Mouse (Mus musculus) 3134 (cell line): ENCODE data around the gene Gm3298.
"Not testable (repeated sequence)": the region's sequence is repeated elsewhere in the genome, so short reads cannot be mapped to it uniquely, and the experiment has no call there.

Experiments
- DNase-seq: peaks from one replicate; pipeline ENCODE4 v3.0.0-alpha.2; 2011; ENCODE audit warnings: low spot score; ENCODE audit not compliant: insufficient read length; ENCODE audit errors: extremely low read depth

Gm3298 gene

GRCm38 (mm10) chr14:5015591-5015990, at the start of gene Gm3298:
Gm3298 (plus strand) TSS chr14:5015891.
- not testable (repeated sequence) for DNase-seq

GRCm38 (mm10) chr14:4983635-4984034, 32.1 kb upstream of the Gm3298 start, which contains the start of gene Gm8297:
Gm8297 (plus strand) TSS chr14:4983935.
- not testable (repeated sequence) for DNase-seq

- DNase-seq: not testable (repeated sequence)
Observed at GRCm38 (mm10) chr14:5050329-5050728, 34.6 kb downstream of the Gm3298 start, which contains the start of gene 4930555G01Rik. 4930555G01Rik (plus strand) TSS chr14:5050629.
